Mouse (Mus musculus): ENCODE data around the gene Rbfox3.

DNA sequence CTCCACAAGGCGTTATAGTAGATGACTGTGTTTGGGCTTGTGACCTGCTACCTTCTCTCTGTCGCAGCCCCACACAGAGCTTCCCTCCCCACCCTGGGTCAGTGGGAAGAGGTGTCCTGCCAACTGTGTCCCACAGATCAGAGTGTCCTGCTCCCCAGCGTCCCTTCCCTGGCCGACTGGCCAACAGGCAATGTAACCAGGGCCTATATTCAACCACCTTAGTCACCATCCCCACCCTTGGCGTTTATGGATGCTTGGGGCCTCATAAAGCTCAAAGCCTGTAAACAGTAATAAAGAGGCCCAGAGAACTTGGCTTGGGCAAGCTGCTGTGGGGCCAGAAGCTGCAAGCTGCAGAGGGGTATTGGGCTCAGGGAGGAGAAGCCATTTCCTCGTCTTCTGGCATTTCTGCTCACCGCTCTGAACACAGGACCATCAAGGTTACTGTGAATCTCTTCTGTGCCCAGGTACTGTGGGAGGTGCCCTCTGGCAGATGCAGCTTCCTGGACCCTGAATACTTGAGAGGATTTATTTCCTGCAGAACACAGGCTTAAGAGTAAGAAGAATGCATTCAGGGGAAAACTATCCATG is 435.8 kb downstream of the Rbfox3 start:
- TF ChIP-seq CTCF (IDR thresholded peaks at IDR 0.05; ENCODE audit: extremely low read depth, insufficient read depth, low read length), result no peak
- TF ChIP-seq POLR2A (IDR thresholded peaks at IDR 0.05; ENCODE audit: extremely low read depth, insufficient read depth, low read length), result no peak
